17 mouse cellular contexts compared by ENCODE assay signal in genomic region chr2:159307001-159307400, GRCm38 (mm10).
"Had no signal": no experiment of that assay in that cellular context is flagged by ENCODE, and none has a peak within 500 bp of the region (broad histone marks: within the 10 kb centered on the region; RNA-seq: fewer than 3 reads in every experiment).

No protein-coding gene starts in this region.

- H3K27ac ChIP-seq: layer of hippocampus, adult 2 months; limb, embryonic 15.5 days; liver, embryonic 12.5 days; midbrain, embryonic 10.5 days; neural tube, embryonic 15.5 days; stomach, embryonic 15.5 days had no signal

- DNase-seq: kidney, adult 9 months; kidney, postnatal 10 days; kidney, postnatal 4 days; lung, embryonic 14.5 days; lung, postnatal 10 days; lung, postnatal 4 days; right cerebral cortex, postnatal 4 days; spleen, adult 18-20 months; thymus, adult 2 months; thymus, postnatal 25 days had no signal

- H3K36me3 ChIP-seq: limb, embryonic 15.5 days; liver, embryonic 12.5 days; midbrain, embryonic 10.5 days; neural tube, embryonic 15.5 days; stomach, embryonic 15.5 days had no signal

- H3K4me1 ChIP-seq: limb, embryonic 15.5 days; liver, embryonic 12.5 days; midbrain, embryonic 10.5 days; stomach, embryonic 15.5 days had no signal

- ATAC-seq: liver, embryonic 12.5 days had no signal

- H3K4me2 ChIP-seq: limb, embryonic 15.5 days; liver, embryonic 12.5 days; lung, embryonic 14.5 days; neural tube, embryonic 15.5 days; stomach, embryonic 15.5 days had no signal

- H3K27me3 ChIP-seq: limb, embryonic 15.5 days; liver, embryonic 12.5 days; neural tube, embryonic 15.5 days; stomach, embryonic 15.5 days had no signal

- H3K4me3 ChIP-seq: layer of hippocampus, adult 2 months; limb, embryonic 15.5 days; liver, embryonic 12.5 days; midbrain, embryonic 10.5 days; myocyte; neural tube, embryonic 15.5 days; stomach, embryonic 15.5 days had no signal

- H3K9me3 ChIP-seq: limb, embryonic 15.5 days; liver, embryonic 12.5 days; midbrain, embryonic 10.5 days; neural tube, embryonic 15.5 days; stomach, embryonic 15.5 days had no signal

- H3K9ac ChIP-seq: limb, embryonic 15.5 days; liver, embryonic 12.5 days; lung, embryonic 14.5 days; neural tube, embryonic 15.5 days; stomach, embryonic 15.5 days had no signal
